Mouse (Mus musculus) lung, postnatal 10 days (tissue): ENCODE data around the gene Psg18.
"Not testable (repeated sequence)": the region's sequence is repeated elsewhere in the genome, so short reads cannot be mapped to it uniquely, and the experiment has no call there.

Experiments used
- DNase-seq: peaks from one replicate; pipeline ENCODE4 v3.0.0; 2021

The Psg18 gene

DNA sequence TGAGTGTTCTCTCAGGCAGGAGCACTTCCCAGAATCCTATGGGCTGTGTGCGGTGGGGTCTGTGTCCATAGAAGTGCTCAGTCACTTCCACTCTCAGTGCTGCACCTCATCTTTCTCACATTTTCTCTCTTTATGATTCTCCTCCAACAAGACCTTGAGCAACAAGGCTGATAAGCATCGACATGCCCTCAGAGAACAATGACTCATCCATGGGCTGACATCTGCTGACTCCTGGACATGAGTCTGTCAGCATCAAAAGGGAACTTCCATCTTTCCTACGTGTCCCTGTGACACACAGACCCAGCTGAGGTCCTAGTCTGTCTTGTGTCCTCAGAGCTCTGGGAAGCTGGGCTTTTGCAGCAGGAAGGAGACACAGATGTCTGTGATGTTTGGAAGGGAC, at the start of gene Psg18:
TSS of gene Psg18 (minus strand) at position 101 of the 400 bp plus-strand sequence.
- not testable (repeated sequence) for DNase-seq

GRCm38 (mm10) chr7:18403407-18403806, 48.6 kb upstream of the Psg18 start:
- no peak for DNase-seq

DNA sequence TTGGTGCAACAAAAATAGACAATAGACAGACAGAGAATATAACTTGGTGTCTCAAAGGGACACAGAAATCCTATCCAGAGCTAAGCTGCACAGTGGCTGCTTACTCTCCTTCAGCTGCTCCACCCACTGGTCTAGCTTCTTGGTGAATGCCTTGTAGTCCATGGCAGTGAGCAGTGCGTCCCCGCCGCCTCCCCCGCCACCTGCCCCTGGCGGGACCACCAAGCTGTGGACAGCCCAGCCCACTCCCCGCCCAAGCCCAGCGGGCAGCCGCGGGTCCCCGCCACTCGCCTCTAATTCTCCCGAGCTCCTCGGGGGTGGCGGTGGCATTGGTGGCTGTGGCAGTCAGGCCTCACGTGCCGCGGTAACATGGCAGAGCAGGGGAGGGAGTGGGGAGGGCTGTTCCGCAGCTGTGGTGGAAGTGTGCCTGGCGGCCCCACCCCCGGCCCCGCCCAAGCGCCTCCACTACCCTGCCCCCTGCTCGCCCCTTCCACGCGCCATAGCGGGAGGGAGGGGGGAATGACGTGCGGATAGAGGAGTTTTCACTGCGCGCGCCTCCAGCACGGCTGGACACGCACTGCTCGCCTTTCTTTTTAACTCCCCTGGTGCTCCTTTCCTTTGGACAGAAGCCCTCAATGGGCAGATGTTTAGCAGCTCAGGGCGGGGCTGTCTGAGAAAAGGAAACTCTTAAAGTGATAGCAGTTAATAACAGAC, 47.9 kb upstream of the Psg18 start:
- no peak for DNase-seq

DNA sequence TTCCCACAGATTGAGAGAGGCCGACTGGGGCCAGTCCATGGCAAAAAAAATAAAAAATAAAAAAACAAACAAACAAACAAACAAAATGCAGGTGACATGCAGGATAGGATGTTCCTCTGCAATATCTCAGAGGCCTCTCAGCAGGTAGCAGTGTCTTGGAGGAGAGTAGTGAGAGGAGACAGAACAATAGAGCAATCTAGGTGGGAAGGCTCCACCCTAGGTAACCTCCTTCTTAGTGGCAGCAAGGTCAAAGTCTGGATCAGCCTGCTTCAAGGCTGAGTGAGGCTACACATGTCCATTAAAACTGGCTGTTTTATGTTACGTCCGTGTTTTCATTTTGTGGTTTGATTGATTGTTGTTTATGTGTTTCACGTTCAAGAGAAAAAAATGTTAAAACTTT, 36.7 kb upstream of the Psg18 start:
- not testable (repeated sequence) for DNase-seq

- DNase-seq, result no peak
Observed at GRCm38 (mm10) chr7:18378295-18378694, 23.5 kb upstream of the Psg18 start.

GRCm38 (mm10) chr7:18335411-18335810, 19.4 kb downstream of the Psg18 start:
- DNase-seq, result not testable (repeated sequence)
